Mouse (Mus musculus) heart, adult 2 months (tissue): Measurements from ENCODE around the gene Pms2.

Source experiments
- CTCF ChIP-seq: fragments of 200-600 bp; IDR thresholded peaks from 2 replicates; pipeline ENCODE4 v1.8.1; 2022; ENCODE audit warnings: antibody characterized with exemption, mild to moderate bottlenecking, moderate library complexity
- EP300 ChIP-seq: fragments of 200-500 bp; IDR thresholded peaks from 2 replicates; pipeline ENCODE4 v1.6.1; 2011; ENCODE audit warnings: low read depth, low read length, control low read depth; ENCODE audit not compliant: insufficient read depth
- POLR2A ChIP-seq: fragments of 200-500 bp; IDR thresholded peaks from 2 replicates; pipeline ENCODE4 v1.6.1; 2011; ENCODE audit warnings: mild to moderate bottlenecking, low read depth, low read length, control low read depth; ENCODE audit not compliant: insufficient read depth

DNA sequence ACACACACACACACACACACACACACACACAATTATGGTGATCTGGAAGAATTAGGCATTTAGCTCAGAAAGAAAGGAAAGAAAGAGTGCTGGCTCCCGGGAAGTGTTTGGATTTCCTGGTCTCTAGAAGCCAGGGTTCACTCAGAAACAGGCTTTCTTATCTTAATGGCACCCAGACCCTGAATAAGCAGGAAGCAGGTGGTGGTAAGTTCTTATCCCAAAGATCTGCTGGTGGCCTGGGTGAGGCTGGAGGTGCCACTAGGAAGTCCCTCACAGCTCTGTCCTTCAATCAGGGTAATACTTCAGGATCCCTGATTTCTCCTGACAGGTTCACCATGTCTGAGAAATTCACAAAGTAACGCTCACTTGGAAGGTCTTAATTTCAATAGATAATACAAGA lies 72.6 kb downstream of the Pms2 start:
- TF ChIP-seq EP300 (no peak), CTCF (no peak), POLR2A (no peak)
